Mouse (Mus musculus) frontal cortex, postnatal 10 days (tissue): ENCODE measurements around the gene Srp72.

Experiments used
- DNase-seq, 2 experiments: peaks; one replicate each; pipeline ENCODE4 v3.0.0; 2022; ENCODE audit warnings: low spot score in 2 of 2, mixed read lengths in 1 of 2

The Srp72 gene

DNA sequence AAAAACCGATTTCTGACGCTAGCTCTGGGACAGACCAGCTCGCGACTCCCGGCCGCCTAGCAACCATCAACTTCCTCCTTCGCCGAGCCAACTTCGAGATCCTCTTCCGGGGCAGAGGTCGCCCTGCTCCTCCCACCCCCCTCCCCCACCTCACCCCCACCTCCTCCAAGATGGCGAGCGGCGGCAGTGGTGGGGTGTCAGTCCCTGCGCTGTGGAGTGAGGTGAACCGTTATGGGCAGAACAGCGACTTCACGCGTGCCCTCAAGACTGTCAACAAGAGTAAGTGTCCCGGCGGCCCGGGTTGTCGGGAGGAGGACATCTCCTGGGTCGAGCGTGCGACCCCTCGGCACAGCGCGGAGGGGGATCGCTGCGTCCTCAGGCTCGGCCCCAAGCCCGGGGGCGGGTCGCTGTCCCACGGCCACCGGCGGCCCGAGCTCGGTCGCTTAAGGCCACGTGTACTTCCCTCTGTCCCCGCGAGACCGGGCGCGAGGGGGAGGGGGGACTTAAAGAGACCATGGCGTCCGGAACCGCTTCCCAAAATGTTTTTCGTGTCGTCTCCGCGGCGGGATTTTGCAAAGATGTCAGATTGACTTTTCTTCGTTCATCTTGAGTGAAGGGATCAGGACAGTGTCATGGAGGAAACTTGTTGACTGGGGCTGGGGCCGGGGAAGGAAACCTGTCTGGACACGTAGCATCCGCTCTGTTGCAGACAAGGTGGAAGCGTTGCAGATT is at the start of gene Srp72:
Gene Srp72, plus strand, starts transcription at position 130 of the 732 bp plus-strand sequence.
- peak; percentile 80 to 82 for DNase-seq

DNA sequence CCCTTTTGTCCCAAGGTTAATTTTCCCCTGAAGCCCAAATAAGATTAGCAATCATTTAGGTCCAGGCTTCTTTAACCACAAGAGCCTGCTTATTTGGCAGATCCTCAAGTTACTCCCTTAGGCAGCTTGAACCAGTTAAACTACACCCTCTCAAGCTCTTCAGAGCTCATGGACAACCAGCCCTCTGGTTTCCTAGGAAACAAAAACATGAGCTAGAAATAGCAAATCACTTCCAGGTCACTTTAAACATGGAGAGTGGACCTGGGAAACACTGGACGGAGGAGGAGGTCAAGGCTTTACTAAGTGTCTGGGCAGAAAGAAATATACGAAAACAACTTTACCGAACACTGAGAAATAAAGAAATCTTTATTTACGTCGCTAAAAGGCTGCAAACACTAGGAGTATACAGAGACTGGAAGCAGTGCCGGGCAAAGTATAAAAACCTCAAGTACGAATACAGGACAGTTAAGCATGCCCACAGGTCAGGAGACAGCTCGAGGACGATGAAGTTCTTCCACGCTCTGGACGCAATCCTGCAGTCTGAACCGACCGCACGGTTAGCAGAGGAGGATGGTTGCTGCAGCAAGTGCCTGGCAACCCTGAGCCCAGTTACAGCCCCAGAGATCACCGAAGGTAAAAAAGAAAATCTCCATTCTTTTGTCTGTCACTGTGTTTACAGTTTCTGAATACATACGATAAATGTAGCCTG is 46.2 kb upstream of the Srp72 start:
- DNase-seq = no peak

DNA sequence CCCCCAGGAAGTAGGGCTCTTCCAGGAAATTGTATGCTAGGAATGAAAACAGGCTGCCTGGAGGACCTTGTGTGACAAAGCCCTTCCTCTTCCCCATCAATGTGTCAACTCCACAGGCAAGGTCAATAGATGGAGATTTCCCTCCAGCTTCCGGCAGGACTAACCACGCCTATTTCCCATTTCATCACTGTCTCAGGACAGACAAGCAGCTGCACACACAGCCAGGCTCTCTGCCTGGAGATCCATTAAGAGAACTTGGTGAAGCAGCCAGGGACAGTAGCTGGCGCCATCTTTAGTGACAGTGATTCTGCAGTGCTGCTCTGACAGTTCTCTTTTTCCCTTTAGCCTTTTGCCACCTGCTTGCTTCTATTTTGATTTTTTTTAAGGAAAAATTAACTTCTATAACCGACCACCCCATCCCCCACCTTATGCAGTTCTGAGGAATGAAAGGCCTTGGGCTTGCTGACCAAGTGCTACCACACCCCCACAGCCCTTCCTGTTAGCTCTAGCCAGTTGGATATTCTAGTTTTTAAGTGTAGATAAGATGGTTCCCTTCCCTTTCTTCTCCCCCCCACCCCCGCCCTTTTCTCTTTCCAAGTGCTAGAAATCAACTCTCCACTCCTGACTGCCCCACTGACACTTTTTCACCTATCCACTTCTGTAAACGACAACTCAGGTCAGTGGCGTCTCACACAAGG is 45.2 kb upstream of the Srp72 start:
- DNase-seq = no peak

DNA sequence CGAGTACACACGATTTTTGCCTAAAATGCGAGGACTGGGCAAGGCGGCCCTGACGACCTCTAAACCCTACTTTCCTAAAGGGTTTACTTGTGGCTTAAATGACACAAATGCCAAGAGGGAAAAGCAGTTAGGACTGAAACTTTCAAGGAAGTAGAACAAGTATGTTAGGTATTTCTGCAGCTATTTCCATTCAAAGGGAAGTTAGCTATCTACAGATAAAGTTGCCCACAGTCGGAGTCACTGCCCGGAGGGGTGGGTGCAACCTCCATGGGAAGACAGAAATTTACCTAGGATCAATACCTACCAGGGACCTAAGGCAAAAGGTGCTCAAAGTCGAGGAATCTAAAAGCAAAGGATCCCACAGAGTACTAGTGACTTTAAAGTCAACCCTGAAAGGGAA is 34.8 kb upstream of the Srp72 start:
- no peak for DNase-seq

DNA sequence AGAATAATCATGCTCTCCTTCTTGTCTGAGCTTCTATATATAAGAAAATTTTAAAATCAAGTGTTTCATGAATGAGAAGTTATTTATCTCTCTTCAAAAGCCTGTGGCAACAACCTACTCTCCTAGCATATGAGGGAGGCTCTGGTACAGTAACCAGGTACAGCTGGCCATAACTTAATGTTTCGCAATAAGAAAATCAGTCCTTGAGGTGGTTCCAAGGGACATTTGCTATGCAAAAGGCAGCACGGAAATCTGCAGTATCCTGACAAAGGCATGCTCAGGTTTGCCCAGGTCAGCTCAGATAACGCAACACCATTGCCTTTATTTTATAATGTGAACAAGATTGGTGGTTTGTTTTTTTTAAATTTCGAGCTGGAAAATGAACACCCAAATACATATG is 32.5 kb upstream of the Srp72 start:
- no peak for DNase-seq

DNA sequence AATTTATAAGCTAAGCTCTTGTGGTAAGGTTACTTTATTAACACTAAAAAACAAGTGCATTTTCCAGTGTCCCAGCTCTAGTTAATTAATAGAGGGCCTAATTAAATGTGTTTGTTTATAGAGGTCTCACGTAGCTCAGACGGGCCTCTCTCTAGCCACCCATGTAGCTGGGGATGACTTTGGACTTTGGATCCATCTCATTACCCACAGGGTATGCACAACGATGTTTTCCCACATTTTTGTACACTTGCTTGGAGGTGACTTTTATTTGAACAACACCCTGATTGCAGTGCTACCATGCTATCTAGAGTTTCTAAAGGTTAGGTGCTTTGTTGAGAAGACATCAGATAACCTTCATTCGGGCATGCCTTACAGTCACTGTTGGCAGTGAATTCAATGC is 32.0 kb upstream of the Srp72 start:
- no peak for DNase-seq

DNA sequence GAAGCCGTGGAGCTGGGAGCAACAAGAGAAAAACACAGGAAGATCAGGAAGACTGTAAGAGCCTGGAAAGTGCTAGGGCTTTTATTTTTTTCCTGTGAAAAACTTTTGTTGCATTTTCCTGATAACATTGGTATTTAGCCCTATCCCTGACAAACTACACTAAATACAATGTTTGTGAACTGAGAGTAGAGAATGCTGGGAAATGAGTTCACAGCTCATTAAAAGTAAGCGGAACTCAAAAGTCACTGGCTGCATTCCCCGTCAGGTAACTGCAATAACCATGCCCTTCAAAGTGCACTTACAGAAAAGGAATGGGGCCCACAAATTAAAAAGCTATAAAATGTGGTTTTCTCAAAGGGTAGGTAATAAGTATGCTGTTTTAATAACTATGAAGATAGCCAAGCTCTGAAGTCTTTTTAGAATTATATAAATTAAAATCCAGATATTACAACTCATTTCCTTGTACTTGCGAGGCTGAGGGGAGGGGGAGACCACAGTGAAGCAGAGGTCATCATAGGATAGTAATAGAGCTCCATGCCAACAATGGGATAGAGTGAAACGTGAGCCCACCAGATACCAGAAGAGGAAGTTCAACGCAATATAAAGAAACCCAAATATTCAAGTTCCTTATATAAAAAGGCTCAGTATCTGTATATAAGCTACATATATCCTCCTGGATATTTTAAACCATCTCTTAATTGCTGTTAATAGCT is 29.4 kb upstream of the Srp72 start:
- DNase-seq = no peak

DNA sequence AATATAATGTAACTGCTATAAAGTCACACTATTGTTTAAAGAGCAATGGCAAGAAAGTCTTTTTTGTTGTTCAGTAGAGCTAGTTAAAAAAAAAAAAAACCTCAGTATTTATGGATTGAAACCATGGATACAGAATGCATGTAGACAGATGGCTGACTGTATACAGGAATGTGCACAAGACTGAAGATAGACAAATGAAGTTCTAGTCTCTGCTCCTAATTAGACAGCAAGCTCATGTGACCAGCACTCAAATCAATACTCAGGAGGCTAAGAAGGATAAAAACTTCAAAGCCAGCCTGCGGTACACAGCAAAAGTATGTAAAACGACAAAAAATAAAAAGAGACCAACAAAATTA is 28.8 kb upstream of the Srp72 start:
- no peak for DNase-seq

DNA sequence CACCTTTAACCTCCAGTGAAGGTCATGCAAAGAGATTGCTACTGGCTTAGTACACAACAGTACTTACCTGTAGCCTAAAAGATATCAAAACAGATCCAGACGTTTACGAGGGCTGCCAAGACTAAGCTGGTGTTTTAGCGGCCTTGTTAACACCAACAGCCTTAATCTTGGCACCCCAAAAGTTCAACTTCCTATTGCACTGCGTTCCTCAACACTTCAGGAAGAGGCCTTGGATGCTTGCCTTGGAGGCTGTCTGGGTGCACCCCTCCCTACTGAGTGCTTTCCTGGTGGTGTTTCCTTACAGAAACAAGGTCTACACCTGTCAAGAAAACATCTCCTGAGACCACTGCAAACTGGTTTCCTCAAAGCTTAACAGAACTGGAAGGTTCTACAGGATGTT is 27.3 kb upstream of the Srp72 start:
- no peak for DNase-seq

DNA sequence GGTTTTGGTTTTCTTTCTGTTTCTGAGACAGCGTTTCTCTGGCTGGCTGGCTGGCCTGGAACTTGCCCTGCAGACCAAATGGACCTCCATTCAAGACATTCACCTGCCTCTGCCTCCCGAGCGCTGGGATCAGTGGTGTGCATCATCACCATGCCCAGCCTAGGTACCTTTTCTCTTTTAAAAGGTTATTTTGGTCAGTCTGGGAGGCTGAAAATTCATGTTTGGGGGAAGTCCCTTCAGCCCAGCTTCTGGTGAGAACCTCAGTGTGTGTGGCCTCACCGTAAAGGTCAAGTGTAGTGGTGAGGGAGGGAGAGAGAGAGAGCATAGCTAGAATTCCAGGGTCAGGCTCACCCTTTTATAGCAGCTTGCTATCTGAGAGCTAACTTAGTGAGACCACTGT is 26.7 kb upstream of the Srp72 start:
- no peak for DNase-seq

DNA sequence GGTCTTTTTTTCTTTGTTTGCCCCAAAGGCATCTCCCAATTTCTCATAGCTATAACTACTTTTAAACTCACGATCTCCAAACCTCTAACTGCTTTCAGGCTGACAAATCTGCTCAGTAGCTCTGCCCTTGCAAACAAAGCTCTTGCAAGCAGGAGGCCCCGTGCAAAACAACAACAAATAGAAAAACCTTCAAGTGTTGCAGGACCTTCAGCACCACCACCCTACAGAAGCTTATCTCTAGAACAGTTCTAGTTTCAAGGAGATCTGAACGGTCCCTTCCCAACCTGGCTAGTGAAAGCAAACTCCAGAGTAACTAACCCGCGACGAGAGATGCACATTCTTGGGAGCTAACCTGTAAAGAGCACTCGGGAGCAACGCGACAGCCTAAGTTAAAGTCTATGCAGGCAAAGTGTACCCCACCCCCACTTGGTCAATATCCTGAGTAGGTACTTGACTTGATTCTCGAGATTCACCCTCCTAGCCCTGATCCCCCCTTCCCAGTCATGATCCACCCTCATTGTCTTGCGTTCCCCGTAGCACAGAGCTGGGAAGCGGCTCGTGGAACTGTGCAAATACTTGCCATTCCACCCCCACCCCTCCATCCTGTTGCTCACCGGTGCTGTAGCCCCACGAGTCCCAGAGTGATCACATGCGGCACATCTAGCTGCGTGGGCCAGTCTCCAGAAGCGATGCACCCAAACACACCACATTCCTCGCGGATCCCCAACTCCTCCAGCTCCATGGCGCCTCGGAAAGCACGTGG is 24.0 kb upstream of the Srp72 start:
- peak in 1 of 2 experiments; percentile 16 for DNase-seq

DNA sequence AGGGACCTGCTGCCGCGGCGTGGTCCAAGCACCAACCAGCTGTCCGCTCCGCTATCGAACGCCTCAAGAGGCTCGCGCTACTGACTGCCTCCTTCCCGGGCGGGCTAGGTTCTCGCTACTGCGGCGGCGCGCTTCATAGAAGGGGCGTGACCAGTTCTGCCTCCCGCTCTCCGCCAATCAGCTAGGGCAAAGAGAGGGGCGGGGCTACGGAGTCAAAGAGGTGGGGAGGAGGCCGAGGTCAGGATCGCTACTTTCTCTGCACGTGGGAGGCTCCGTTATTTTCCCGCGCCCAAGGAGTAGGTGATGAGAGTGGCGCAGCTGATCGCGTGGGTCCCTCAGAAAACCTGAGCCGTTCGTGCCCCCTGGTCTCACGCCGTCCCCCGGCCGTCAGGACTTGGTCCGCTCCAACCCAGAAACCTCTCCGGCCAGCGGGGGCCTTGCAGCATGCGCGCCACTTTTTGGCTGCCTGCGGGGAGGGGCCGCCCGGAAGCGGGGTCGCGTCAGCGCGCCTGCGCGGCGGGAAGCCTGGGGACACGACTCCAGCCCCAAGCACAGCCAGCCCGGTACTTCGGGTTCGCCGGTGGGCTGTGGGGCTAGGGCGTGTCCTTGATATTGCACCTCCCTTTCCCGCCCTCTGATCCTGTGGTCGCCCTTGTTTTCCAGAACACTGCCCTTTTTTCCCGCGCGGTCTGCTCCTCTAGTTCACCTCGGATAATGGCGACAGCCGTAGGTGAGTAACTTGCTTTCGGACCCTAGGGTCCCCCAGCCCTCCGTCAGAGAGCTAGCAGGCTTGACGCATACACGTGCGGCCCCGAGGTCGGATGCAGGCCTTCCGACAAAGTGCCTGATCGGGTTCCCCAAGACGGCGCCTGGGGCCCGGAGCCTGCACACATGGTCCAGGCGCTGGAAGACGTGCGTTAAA is 23.1 kb upstream of the Srp72 start, which contains the start of the genes Paics and Ppat:
Gene Paics, plus strand, starts transcription at position 202 of the 922 bp plus-strand sequence.
Gene Ppat, minus strand, starts transcription at position 473 of the 922 bp plus-strand sequence.
- DNase-seq = peak; percentile 96 to 97

DNA sequence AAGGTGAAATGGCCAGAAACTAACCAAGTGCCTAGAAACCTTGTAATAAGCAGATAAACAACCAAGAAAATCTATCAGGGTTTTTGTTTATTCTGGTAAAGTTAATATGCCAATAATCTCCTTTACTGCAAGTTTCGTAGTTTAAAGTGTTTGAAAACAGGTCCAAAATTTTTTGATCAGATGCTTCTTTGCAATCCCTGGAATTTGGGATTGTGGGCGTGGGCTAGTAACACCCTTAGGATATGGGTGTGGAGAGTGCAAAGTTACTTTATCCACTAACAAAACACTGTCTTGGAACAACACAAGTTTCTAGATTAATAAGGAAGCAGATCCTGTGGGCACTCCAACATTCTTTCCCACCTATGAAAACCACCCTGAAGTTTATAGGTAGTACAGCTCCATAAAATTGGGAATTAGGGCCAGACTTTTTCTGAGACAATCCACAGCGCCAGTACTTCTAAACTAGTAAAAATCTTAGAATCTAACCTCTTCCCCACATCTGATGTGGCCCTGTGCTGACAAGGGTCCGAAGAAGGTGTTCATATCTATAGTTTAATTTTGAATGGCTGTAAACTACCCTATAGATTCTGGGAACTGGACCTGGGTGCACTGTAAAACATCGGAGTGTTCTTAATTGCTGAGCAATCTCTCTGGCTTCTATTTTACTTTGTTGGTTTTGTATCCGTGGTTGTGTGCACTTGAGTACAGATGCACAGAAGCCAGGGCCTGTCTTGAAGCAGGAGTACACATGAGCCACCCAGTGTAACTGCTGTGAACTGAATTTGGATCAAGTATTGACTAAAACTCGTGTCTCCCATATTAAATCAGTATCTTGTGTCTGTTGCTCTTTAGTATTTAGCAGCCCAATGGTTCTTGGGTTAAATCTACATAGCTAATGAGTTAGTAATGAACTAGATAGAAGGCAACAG is 22.1 kb upstream of the Srp72 start:
- DNase-seq = no peak

DNA sequence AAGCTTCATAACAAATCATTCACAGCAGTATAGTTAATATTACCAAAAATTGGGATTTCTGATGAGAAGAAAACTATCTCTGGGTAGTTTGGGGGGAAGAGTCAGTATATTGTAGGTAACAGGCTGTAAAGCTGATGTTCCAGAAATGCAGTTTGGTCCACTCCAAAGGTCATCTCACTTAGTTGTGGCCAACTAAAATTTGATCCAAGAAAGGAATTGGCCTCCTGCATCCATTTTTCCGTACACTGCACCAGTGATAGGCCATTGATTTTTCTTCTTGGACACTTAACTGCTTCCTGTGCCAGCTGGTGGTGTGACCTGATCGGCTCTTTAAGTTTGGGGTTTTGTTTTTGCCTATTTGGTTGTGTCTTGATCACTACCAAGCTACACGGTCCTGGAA is 20.7 kb upstream of the Srp72 start:
- no peak for DNase-seq

DNA sequence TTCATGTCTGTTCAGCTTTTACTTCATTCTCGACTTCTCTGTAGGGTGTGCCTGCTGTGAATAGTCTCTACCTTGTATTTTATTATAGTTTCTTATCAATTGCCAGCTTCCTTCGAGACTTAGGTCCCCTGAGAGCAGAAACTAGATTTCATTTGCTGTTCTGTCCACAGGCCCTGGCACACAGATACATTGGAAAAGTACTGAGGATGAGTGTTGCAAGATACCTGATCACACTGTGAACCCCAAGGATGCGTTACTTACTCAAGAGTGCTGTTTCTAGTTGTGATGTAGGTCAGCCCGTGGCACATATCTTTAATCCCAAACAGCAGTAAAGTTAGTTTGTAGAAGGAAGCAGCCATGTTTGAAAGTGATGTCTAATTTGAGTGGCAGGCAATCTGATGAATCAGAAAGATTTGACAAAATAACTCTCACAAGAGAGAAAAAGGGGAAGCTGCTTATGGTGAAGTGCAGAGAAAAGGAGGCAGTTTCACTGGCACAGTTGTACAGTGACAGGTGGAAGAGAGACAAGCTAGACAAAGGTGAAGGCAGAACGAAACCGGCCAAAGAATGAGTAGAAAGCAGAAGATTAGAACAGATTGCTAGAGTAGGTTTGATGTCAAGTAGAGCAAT is 20.1 kb upstream of the Srp72 start:
- DNase-seq = no peak

DNA sequence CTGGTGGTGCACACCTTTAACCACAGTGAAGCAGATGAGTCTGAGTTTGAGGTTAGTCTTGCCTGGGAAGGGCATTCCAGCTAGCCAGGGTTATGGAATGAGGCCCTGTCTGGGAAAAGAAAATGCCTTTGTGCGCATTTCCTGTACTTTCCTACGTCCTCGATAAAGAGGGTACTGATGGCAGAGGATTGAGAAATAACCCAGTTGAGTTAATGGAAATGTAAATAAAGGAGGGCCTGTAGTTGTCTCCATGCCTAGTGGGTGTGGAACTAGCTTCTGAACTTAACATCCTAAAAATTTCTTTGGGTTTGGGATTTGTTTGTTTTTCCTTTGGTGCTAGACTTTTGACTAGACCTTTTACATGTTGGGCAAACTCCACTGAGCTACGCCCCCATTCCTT is 19.0 kb upstream of the Srp72 start:
- no peak for DNase-seq

DNA sequence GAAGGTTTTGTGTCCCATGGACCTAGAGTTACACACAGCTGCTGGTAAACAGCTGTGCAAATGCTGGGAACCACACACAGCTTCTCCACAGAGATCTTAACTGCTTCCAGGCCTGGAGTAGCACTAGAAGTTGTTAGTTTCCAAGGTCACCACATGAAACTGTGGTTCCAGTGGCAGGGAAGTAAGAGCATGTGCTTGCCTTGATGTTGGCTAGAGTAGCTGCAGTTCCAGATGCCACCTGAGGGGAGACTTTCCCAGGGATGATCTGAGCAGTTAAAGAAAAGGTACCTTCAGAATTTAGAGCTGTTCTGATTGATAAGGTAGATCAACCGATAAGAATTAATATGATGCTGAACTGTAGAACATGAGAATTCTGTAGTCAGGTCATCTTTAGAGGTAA is 16.5 kb upstream of the Srp72 start:
- DNase-seq = no peak

DNA sequence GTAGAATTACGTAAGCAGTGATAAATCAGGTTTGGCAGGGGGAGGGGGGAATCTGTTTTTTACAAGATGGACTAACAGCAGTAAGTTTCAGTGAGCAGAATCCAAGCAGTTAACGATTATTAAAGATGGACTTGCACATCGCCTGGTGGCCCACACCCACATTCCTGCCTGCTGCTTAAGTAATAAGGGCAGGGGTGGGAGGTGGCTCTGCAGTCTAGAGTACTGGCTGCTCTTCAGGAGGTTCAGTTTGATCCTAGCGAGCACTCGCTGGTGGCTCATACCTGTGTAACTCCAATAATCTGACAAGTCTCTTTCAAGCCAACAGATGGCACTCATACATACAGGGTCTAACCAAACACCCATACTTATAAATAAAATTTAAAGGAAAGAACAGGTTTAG is 14.9 kb upstream of the Srp72 start:
- DNase-seq = no peak

DNA sequence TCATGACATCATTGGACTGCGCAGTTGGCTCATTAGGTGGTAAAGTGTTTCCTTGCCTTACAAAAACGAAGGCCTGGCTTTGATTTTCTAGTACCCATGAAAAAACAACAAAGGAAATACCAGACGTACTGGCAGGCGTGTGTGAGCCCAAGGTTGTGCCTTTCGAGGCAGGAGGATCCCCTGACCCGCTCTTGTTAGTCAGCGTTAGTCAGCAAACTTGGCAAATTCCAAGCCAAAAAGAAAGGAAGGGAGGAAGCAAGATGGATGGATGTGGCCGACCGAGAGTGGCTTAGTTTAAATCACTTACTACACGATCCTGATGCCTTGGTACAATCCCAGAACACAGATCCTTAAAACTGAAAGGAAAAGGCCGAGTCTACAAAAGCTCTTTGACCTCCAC is 11.9 kb upstream of the Srp72 start:
- no peak for DNase-seq
